Mouse (Mus musculus) hindbrain, postnatal 0 days (tissue): Measurements from ENCODE around the gene St6gal1. TPM values are rescaled to one million over a fixed set of nuclear protein-coding genes. Genes with fewer than 3 reads are reported as not detected.

Experiments used
- ATAC-seq: fragments of 200-750 bp; cut with Nextera tagmentation; 2 replicates; pipeline ENCODE4 v1.8.0; 2017; ENCODE audit warnings: mild to moderate bottlenecking, moderate TSS enrichment, moderate library complexity
- DNase-seq: peaks from one replicate; pipeline ENCODE4 v3.0.0-alpha.2; 2015; ENCODE audit warnings: low spot score
- H3K27ac ChIP-seq: fragments of 300-500 bp; sonication (generic); 2 replicates; pipeline ENCODE4 v1.5.1; 2014; ENCODE audit warnings: mild to moderate bottlenecking
- H3K27me3 ChIP-seq: fragments of 300-500 bp; sonication (generic); 2 replicates; pipeline ENCODE4 v1.6.1; 2014; ENCODE audit warnings: low read length, mixed read lengths; ENCODE audit not compliant: insufficient read depth
- H3K36me3 ChIP-seq: fragments of 300-500 bp; sonication (generic); 2 replicates; pipeline ENCODE4 v1.6.1; 2014; ENCODE audit warnings: low read length, mixed read lengths; ENCODE audit not compliant: insufficient read depth
- H3K4me1 ChIP-seq: fragments of 300-500 bp; sonication (generic); 2 replicates; pipeline ENCODE4 v1.6.1; 2014; ENCODE audit warnings: antibody characterized with exemption, low read length, mixed read lengths; ENCODE audit not compliant: insufficient read depth
- H3K4me2 ChIP-seq: fragments of 300-500 bp; sonication (generic); 2 replicates; pipeline ENCODE4 v1.6.1; 2014; ENCODE audit warnings: low read depth, mild to moderate bottlenecking, low read length, moderate library complexity, mixed read lengths
- H3K4me3 ChIP-seq: fragments of 300-500 bp; sonication (generic); 2 replicates; pipeline ENCODE4 v1.5.1; 2014; ENCODE audit warnings: low read length
- H3K9ac ChIP-seq: fragments of 300-500 bp; sonication (generic); replicated peaks from 2 replicates; pipeline ENCODE4 v1.6.1; 2014; ENCODE audit warnings: mild to moderate bottlenecking, low read length, moderate library complexity, mixed read lengths
- H3K9me3 ChIP-seq: fragments of 300-500 bp; sonication (generic); 2 replicates; pipeline ENCODE4 v1.6.1; 2016; ENCODE audit warnings: low read length, mixed read lengths
- CTCF ChIP-seq: IDR thresholded peaks from 2 replicates; pipeline ENCODE4 v1.5.1; 2016; ENCODE audit warnings: antibody characterized with exemption, control low read depth, low read depth
- WGBS: fragments of 180-500 bp; shearing (Covaris S2); extraction: QIAGEN DNeasy Blood & Tissue Kit; methylation state at CpG from one replicate; pipeline ENCODE4 v1.1.7; 2014; 5-methylcytosine and 5-hydroxymethylcytosine counted together
- polyA plus RNA-seq: library from polyadenylated mRNA; unstranded; fragments of >200 nt; fragmentation: Nextera tagmentation; extraction: Ambion mirVana; gene quantifications from 2 replicates; pipeline ENCODE4 v1.2.1, GENCODE M21; 2015
- total RNA-seq: library from RNA; depleted of rRNA; stranded (reverse); fragments of >200 nt; gene quantifications from 2 replicates; pipeline ENCODE4 v1.2.3, GENCODE M21; 2014

Gene St6gal1
- total and polyA plus RNA-seq, 2 experiments from 2014 or later: 10.4 to 23.9 TPM

DNA sequence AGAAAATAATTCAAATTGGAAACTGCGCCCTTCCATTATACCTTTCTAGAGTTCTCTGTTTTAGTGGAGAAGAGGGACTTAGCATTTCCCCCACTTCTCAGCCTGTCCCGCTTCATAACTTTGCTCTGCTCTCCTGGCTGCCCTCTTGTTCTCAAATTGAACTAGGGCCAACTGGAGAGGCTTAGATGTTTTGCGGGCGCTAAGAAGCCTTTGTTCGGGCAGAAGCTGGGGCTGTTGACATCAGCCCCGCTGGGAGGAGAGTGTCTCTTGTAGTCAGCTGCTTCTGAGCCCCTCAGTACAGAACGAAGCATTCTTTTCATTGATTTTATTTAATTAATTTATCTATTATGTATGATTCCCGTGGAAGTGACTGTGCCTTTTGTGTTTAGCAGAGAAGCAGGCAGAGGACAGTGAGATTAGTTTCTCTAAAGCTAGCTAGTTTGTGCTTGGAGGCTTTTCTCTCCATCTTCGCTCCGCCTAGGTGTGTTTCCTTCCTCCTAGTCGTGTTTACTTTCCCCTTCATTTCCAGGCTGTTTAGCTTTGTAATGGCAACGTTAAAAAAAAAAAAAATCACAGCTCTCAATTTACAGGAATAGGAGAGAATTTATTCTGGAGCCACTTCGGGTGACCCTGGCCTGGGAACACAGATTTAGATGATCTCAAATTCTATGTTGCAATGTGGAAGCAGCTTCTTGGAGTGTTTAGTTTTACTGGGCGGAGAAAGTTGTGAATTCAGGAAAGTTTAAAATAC, 2.2 kb downstream of the St6gal1 start:
- DNase-seq: peak; percentile 70
- Histone ChIP-seq H3K27me3 (no peaks in the 10 kb centered on the region), H3K36me3 (no peaks in the 10 kb centered on the region), H3K4me1 (no peaks in the 10 kb centered on the region; the same call in 1 of the 2 replicates), H3K27ac (peak overlapping the region; percentile 59), H3K9ac (peak overlapping the region; percentile 67), H3K4me3 (peak overlapping the region; percentile 62), H3K4me2 (peak overlapping the region; percentile 96), H3K9me3 (no peaks in the 10 kb centered on the region)
- no peak for ATAC-seq
- WGBS: 9% methylated on average over 14 of the region's 14 CpGs
- no peak for TF ChIP-seq CTCF

DNA sequence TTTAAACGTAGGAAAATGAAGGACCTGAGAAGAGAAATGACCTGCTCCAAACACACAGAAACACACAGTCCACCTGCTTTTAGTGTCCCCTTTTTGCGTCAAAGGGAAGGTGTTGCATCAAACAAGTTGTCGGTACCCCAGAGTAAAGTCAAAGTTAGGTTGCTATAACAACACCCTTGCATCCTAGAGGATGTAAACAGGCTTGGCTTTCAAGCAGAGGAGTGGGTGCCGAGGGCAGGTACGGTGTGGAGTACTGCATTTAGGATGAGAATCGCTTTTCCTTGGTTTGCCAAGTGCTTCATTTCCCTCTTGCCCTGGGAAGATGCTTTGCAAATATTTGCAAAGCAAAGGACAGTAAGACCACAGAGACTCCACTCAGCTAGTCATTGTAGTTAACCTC, 3.3 kb downstream of the St6gal1 start:
- 29% methylated on average over 6 of the region's 6 CpGs for WGBS
- no peak overlapping the region for H3K27ac ChIP-seq
- H3K4me1 ChIP-seq: no peaks in the 10 kb centered on the region; the same call in 1 of the 2 replicates
- DNase-seq (no peak), ATAC-seq (no peak)
- no peaks in the 10 kb centered on the region for H3K9me3 ChIP-seq
- H3K4me2 ChIP-seq: peak overlapping the region; percentile 96
- H3K36me3 ChIP-seq: no peaks in the 10 kb centered on the region
- H3K4me3 ChIP-seq: no peak overlapping the region
- TF ChIP-seq CTCF: no peak
- H3K9ac ChIP-seq: no peak overlapping the region
- no peaks in the 10 kb centered on the region for H3K27me3 ChIP-seq

DNA sequence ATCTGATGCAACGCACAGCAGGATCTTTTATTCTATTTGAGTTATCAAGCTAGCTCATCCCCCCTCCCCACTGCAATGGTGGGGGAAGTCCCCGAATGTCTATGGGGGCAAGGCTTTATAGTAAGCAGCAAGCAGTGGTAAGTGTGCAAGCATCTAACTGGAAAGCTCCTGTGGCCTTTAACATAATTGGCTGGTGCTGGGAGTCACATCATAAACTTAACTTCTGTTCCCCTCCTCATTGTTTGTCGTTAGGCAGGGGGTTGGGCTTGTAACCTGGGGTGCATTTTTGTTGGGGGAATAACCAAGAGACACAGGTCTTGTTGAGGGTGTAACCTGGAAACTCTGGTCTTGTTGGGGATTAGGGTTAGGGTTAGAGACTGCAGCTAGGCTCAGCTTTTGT, 3.9 kb downstream of the St6gal1 start:
- Histone ChIP-seq H3K4me3 (no peak overlapping the region), H3K36me3 (no peaks in the 10 kb centered on the region), H3K27me3 (no peaks in the 10 kb centered on the region), H3K27ac (no peak overlapping the region), H3K9me3 (no peaks in the 10 kb centered on the region), H3K4me1 (no peaks in the 10 kb centered on the region; the same call in 1 of the 2 replicates), H3K4me2 (no peak overlapping the region), H3K9ac (no peak overlapping the region)
- no peak for ATAC-seq
- no peak for DNase-seq
- TF ChIP-seq CTCF: no peak
- WGBS: 30% methylated on average over 3 of the region's 3 CpGs

DNA sequence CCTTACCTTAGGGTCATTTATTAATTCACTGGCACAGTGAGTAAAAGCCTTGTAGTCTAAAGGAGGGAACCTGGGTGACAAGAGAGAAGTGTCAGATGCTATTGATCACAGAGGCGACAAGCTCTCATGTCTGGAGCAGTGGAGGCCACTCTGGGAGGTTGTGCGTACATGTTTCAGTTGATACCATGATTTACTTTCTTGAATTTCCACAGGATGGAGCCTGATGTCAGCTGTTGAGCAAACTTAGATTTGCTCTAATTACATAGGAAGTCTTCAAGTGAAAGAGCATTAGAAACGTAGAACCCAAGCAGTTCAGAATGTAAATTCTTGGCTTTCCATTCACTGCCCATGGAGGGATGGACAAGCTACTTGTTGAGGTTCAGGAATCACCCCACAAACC, 5.4 kb downstream of the St6gal1 start:
- DNase-seq (no peak), ATAC-seq (no peak)
- no peak overlapping the region for H3K9ac ChIP-seq
- H3K4me2 ChIP-seq: no peak overlapping the region
- no peak overlapping the region for H3K4me3 ChIP-seq
- TF ChIP-seq CTCF: peak; percentile 28; the same call in 1 of the 2 replicates
- no peak overlapping the region for H3K27ac ChIP-seq
- H3K36me3 ChIP-seq: no peaks in the 10 kb centered on the region
- H3K27me3 ChIP-seq: no peaks in the 10 kb centered on the region
- H3K9me3 ChIP-seq: no peaks in the 10 kb centered on the region
- H3K4me1 ChIP-seq: no peaks in the 10 kb centered on the region; the same call in 1 of the 2 replicates
- WGBS: 76% methylated on average over 3 of the region's 3 CpGs

DNA sequence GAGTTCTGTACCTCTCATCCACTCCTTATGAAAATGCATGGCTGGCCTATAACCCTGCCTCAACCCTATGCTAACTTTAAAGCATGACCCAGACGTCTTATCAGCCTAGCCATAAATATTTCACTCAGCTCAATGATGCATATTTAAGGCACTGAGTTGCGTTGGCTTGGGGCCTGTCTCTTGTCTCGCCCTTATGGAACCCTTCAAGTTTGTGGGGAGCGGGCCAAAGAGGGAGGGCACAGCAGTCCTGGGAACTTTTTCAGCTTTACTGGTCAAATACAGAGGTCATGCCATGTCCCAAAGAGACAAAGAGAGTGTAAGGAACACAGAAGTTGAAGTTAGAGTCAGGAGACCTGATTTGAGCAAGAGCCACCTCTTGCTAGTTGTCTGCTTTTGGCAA, 6.6 kb downstream of the St6gal1 start:
- WGBS: 62% methylated on average over 4 of the region's 4 CpGs
- Histone ChIP-seq H3K36me3 (no peaks in the 10 kb centered on the region), H3K4me2 (no peak overlapping the region), H3K4me3 (no peak overlapping the region), H3K27me3 (no peaks in the 10 kb centered on the region), H3K9me3 (no peaks in the 10 kb centered on the region), H3K27ac (no peak overlapping the region), H3K9ac (no peak overlapping the region), H3K4me1 (no peaks in the 10 kb centered on the region; the same call in 1 of the 2 replicates)
- ATAC-seq (no peak), DNase-seq (no peak)
- TF ChIP-seq CTCF: no peak

DNA sequence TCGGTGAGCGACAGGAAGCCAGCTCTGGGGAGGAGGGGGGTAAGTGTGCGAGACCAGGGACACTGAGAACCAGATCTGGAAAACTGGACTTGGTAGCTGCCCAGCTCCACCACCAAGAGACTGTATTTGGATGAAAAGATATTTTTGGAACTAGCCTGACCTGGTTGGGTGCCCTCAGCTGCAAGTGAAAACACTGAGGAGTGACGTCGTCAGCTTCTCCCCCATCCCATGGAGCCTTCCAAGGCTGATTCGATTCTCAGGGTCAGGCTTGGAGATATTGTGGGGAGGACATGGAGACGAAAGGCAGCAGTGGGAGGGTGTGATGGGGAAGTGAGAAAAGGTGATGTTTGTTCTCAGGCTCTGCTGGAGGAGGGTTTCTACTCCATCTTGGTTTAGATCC, 8.2 kb downstream of the St6gal1 start:
- H3K4me3 ChIP-seq: no peak overlapping the region
- no peak for DNase-seq
- TF ChIP-seq CTCF: no peak
- H3K9ac ChIP-seq: no peak overlapping the region
- H3K27me3 ChIP-seq: no peaks in the 10 kb centered on the region
- no peaks in the 10 kb centered on the region for H3K9me3 ChIP-seq
- no peak for ATAC-seq
- no peaks in the 10 kb centered on the region for H3K4me1 ChIP-seq
- WGBS: 74% methylated on average over 7 of the region's 7 CpGs
- H3K4me2 ChIP-seq: no peak overlapping the region
- no peaks in the 10 kb centered on the region for H3K36me3 ChIP-seq
- H3K27ac ChIP-seq: no peak overlapping the region

DNA sequence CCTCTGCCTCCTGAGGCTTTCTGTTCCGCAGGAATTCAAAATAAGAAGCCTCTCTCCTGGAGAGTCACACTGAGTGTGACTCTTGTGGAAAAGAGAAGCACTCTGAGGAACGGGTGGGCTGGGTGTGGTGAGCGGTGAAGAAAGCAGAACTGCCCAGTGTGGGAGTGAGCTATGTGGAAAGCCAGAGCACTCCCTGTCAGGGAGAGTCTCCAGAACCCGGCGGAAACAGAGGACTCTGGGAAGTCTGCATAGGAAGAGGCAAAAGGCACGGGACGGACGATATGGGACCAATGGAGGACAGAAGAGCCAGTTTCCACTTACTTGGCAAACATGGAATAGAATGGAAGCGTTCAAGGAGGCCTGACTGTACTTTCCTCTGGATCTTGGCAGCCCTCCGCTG, 9.0 kb downstream of the St6gal1 start:
- no peaks in the 10 kb centered on the region for H3K4me1 ChIP-seq
- no peak overlapping the region for H3K4me3 ChIP-seq
- H3K27me3 ChIP-seq: no peaks in the 10 kb centered on the region
- no peaks in the 10 kb centered on the region for H3K36me3 ChIP-seq
- TF ChIP-seq CTCF: no peak
- H3K4me2 ChIP-seq: no peak overlapping the region
- WGBS: 86% methylated on average over 10 of the region's 10 CpGs
- no peaks in the 10 kb centered on the region for H3K9me3 ChIP-seq
- H3K9ac ChIP-seq: no peak overlapping the region
- ATAC-seq (no peak), DNase-seq (no peak)
- no peak overlapping the region for H3K27ac ChIP-seq
